Mouse (Mus musculus) heart, postnatal 4 days (tissue): ENCODE results near the gene Il31. TPM values are rescaled to one million over a fixed set of nuclear protein-coding genes. Genes with fewer than 3 reads are reported as not detected.

Experiments
- DNase-seq: peaks from one replicate; pipeline ENCODE4 v3.0.0; 2021
- microRNA-seq, 2 experiments: library from miRNA; unstranded; fragments of <30 nt; microRNA quantifications; one replicate each; pipeline ENCODE4 v1.2.0; 2021 to 2022
- total RNA-seq, 2 experiments: library from RNA; stranded (reverse); gene quantifications; 2 replicates each; pipeline ENCODE4 v1.2.3; 2021

The Il31 gene
- total RNA-seq, 2 experiments from 2014 or later = not detected

DNA sequence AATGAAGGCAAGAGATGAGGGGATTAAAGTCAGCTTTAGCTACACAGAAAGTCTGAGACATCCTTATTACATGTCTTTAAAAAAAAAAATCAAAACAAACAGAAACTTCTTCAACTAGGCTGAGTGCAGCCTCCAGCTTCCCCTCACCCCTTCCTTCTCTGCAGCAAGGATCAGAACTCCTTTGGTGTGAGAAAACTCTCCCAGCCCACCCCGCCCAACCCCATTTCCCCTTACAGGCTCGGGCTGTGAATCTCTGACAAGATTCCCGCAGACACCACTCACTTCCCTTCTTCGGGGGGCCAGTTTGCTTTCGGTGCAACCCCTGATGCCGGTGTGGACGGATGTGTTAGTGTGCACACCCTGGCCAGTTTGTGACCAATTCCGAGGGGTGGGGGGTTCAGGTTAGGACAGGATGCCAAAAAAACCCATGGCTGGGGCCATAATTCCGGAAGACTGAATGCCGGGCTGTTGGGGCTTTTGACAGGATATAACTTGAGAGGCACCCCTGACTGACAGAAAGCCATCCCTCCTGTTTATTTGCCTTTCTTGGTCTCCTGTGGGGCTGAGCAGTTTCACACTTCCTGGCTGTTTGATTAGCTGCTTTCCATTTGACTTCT, 18.4 kb downstream of the Il31 start:
- no peak for DNase-seq

DNA sequence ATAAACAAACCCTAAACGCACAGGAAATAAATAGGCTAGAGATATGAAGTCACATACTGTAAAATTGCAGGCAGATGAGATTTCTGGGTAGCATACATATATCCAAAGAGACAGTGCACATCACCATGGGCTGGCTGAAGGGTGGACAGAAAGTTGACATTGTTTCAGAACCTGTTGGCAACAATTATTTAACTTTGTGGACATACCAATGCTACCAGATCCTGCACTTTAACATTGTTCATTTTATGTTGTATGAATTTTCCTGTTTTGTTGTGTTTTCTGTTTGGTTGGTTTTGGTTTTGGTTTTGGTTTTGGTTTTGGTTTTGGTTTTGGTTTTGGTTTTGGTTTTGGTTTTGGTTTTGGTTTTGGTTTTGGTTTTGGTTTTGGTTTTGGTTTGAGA, 24.7 kb downstream of the Il31 start:
- DNase-seq = no peak

DNA sequence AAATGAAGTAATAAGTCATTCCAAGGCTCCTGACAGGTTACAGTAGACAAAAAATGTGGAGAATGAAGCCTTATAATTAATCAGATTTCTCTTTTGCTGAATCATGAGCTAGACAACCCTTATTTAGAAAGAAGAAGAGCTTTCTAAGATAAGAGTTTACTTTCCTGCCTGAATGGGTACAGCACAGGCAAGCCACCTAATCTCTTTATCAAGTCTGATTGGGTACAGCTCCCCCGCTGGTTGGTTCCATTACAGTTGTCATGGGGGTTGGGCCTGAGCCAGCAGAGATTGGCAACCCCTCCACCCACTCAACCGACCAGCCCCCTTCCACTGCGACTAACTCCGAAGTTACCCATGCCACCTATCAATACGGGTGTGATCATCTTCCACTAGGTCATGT, 27.9 kb downstream of the Il31 start:
- no peak for DNase-seq

DNA sequence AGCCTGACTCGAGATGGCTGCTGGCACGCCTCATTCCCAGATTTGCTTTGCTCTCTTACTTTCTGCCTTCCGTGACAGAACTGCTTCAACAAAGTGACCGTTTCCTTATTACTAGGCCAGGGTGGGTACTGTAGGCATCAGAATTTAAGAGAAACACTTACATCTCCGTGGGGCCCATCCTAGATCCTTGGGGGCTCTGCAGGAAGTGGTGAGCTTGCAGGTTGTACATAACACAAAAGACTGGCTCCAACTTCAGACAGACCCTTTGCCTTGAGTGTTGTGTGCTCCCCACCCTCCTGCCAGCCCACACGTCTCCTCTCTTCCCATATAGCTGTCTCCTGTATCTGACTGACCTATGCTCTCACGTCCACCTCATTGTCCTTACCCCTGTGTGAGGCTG, 37.4 kb downstream of the Il31 start:
- no peak for DNase-seq

DNA sequence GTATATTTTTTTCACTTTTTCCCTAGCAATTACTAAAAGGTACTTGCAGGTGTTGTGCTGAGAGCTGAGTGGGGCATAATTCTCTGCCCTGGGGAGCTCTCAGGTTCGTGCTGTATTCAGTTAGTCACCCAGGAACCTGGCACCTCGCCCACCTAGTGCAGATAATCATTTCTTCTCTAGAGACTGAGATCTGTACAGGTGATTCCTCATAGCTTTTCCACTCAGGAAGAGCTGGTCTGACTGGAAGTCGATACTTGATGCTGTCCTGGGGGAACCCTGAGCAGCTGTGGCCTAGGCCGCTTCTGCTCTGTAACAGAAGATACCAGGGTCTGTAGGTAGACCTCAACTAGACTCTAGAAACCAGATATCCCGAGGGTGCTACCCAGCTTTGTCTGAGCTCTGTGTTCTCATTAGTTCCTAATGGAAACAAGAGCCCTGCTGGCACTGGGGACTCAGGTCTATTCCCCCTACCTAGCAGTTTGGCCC, 44.4 kb downstream of the Il31 start:
- DNase-seq = no peak

DNA sequence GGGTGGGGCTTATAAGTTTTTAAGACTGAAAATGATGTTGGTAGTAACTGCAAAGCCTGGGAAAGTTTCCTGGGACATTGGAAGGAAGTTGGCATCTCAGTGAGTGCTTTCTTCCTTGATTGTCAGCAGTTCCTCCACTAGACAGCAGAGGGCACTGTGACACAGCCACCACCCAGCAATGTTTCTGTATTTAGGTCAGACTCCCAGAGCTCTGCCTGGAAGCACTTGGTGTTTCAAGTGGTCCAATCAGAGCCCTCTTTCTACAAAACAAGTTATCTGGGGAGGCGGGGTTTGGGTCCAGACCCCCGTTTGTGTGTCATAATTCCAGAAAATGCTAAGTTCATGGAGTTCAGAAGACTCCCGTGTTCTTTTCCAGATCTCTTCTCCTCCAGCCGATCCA, 45.2 kb downstream of the Il31 start:
- DNase-seq = peak; percentile 84

DNA sequence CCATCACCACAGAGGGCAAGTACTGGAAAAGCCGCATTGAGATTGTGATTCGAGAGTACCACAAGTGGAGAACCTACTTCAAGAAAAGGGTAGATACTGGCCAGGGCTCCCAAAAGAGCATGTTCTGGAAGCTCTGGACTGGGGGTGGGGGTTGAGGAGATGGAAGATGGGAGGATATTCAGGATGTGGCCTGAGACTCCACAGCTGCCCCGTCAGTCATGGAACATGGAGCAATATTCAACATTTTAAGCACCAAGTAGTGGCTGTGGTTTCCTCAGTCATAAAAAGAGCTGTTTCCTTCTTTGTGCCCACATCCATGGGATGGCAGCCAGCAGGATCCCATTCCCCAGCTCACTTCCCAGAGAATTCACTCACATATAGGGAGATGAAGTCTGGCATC, 47.0 kb downstream of the Il31 start:
- no peak for DNase-seq

DNA sequence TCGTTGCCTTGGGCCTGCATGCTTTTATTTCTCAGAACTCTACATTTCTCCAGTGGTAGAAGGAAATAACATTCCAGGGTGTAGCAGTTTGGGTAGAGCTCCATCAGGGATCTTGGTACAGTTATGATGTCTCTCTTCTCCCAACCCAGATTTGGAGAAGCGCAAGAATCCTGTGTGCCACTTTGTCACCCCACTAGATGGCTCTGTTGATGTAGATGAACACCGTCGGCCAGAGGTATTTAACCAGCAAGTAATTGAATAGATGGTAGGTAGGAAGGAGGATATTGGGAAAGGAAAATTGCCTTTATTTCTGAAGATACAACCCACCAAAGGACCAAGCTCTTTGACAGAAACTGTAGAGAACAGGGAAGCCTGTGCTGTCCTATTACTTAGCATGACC, 48.6 kb downstream of the Il31 start:
- no peak for DNase-seq

DNA sequence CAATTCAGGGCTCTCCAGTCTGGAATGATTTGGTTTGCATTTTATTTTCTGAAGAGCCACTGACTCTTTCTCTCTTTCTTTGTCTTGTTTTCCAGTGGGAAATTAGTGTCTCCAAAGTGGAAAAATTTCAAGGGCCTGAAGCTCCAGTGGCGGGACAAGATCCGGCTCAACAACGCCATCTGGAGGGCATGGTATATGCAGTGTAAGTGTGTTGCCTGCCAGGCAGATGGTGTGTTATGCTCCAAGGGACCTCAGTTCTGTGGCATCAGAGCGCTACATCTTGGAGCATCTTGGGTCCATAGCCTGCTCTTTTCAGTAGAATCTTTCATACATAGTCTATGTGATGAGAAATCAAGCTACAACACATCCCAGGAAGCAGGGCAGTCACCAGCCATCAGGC, 49.3 kb downstream of the Il31 start:
- DNase-seq = peak; percentile 50

DNA sequence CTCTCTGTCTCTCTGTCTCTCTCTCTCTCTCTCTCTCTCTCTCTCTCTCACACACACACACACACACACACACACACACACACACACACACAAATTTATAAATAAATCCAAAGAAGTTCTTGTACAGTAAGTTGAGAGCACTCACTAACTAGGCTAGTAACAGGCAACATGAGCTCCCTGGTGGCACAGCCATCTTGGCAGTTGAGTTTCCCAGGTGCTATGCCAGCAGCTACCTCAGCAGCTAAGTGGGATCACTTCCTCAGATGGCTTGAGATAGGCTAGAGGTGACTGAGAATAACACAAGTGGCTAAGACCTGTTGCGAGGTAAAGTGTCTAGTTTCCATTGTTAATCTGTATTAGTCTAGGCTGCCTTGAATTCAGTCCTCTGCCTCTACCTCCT, 50.0 kb downstream of the Il31 start:
- no peak for DNase-seq

DNA sequence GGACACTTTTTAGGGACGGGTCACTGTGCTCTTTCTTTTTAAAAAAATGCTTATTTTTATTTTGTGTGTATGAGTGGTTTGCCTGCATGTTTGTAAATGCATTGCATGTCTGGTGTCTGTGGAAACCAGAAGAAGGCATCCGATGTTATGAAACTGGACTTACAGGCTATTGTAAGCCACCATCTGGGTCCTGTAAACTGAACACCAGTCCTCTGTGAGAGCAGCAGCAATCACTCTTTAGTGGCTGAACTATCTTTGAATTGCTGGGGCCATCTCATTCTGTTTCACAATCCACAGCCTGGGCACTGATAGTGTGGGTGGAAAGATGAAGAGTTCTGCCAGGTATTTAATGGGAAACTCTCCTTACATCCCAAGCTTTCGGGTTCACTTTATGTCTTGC, 50.9 kb downstream of the Il31 start:
- no peak for DNase-seq

DNA sequence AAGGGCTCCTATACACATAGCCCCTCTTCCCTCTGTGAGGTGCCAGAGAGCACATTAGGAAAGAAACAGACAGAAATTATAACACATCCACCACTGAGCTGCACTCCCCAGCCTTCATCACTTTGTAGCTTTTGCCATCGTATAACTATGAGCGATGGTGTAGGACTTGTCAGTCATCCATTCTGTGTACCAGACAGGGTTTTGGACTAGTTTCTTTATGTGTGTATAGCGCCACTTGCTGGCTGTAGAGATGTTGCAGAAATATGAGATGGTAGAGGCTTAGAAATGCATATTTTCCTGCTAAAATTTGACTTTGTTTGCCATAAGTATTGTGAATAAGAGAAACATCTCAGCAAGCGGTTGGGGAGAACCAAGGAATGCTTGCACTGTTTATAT, 52.5 kb downstream of the Il31 start:
- peak; percentile 68 for DNase-seq

DNA sequence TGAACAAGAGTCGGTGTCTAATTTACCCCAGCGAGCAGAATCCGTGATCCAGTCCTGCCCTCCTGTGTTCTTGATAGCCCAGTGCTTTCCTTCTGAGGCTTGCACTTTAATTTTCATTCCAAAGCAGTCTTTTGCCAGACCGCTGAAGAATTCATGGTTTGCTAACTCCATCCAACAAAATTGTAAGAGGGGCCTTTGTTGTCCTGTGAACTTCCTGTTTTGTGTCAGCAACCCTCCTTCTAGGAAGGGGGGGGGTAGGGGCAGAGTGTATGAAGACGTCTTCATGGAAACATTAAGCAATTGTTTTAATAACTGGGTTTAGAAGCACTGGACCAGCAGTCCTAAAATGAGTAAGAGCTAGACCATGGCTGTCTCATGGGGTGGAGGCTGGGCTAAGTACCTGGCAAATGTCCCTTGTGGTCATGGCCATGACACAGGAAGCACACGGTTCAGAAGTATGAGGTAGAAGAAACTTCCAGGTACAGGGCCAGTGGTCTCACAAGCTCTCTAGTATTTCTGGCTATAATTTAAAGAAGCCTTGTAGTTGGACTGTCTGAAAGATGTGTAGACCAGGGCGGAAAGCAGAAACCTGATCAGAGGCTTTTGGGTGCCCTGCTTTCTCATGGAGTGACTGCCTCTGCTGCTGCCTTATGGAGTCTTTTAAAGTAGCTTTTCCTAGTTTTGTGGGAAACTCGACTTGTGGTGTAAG, 53.1 kb downstream of the Il31 start:
- DNase-seq = peak; percentile 31

DNA sequence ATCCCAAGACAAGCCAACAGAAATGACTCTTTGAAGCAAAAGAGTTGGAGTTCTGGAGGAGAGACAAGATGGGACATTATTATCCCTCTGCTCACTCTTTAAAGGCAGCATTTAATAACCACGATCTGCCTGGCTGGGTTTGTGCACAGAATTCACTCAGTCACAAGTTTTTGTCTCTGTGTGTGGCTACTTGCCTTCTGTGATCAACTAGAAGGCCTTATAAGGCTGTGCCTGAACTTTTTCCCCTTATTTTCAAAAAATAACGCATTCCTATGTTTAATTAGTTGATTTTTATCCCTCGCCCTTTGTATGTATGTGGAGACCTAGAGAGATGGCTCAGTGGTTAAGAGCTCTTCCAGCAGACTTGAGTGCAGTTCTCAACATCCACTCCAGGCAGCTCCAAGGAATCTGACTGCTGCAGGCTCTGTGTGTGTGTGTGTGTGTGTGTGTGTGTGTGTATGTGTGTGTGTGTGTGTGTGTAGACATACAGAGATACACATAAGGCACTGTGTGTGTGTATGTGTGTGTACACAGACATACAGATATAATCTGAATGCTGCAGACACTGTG, 56.9 kb downstream of the Il31 start:
- no peak for DNase-seq

DNA sequence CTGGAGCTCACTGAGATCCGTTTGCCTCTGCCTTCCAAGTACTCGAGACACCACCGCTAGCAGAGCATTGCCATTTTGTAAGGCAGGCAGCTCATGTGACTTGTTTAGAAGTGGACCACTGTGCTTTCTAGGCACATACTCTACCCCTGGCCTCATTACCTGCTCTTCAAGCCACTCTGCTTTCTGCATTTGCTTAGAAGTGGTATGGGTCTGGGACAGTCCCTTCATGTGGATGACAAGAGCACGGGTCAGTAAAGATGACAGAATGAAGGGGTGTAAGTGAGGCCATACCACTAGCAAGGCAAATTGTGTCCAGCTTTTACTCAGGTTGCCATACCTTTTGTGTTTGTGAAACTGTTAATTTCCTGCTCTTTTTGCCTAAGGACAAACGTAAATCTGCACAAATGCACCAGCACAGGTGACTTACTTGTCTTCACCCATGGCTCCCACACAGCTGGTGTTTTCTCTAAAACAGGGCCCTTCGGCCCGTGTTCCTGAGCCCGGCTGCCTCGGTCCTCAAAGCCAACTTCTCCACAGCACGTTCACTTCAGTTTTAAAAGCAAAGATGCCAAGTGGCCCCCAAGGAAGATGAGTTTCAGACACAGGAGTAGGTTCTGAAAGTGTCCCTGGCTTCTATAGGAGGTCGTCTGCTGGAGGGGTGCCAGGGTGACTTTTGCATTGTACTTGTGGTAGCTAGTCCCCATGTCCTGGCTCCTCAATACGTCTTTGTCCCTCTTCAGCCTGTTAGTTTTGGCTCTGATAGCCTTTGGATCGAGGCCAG, 57.6 kb downstream of the Il31 start:
- DNase-seq = peak; percentile 88

Small RNAs within 50 kb of the gene (microRNA-seq; reads per million reads assigned to microRNA genes)
- gene Mir7647 = 0.69 to 1.0 reads per million in 2 experiments

Other genes starting within 250 kb of the Il31 start
- 1 to 10 TPM; 2.2 to 3.3 TPM for gene Wdr66, start 237.4 kb downstream of the Il31 start, total RNA-seq
- gene Bcl7a, start 145.7 kb downstream of the Il31 start, total RNA-seq = 10 to 100 TPM; 14.1 to 14.8 TPM
- gene Mlxip, start 94.7 kb downstream of the Il31 start, total RNA-seq = 10 to 100 TPM; 19.2 to 21.0 TPM
- gene Lrrc43, start 184 bp downstream of the Il31 start, total RNA-seq = not detected
- gene B3gnt4, start 21.0 kb upstream of the Il31 start, total RNA-seq = not detected
- 10 to 100 TPM; 51.9 to 58.1 TPM for gene Diablo, start 34.7 kb upstream of the Il31 start, total RNA-seq
- gene Gm49027, start 36.0 kb upstream of the Il31 start, total RNA-seq = under 1 TPM; 0.21 to 0.52 TPM
- gene Vps33a, start 83.5 kb upstream of the Il31 start, total RNA-seq = 10 to 100 TPM; 25.6 to 29.8 TPM
- 100 to 1,000 TPM; 108 to 117 TPM for gene Clip1, start 195.1 kb upstream of the Il31 start, total RNA-seq
- 10 to 100 TPM; 53.1 to 57.6 TPM for gene Zcchc8, start 231.6 kb upstream of the Il31 start, total RNA-seq